Mouse (Mus musculus): ENCODE data around the gene Bcas3. TPM values are rescaled to one million over a fixed set of nuclear protein-coding genes. Genes with fewer than 3 reads are reported as not detected.

Bcas3 gene
- polyA plus RNA-seq, 2 experiments = 22.2 to 28.2 TPM

DNA sequence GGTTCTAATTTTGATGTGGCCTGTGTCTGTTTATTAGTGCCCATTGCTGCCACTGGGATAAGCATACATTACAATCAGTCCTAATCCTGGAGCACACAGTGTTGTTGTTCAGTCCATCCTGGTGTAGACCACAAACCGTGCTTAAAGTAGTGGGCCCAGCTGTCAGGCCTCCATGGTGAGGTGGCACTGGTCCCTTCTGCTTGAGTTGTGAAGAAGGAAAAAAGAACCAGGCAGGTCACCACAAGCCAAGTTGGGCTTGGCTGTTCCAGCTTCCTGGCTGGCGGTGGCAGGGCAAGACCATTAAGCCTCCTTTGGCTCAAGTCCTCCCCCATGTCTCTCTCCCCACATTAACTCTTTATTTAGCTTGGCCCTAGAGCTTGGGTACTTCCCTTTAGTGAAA, 376.8 kb downstream of the Bcas3 start:
- peaks cover 8% of the 10 kb centered on the region; the same call in 1 of the 2 replicates for H3K27me3 ChIP-seq (ENCODE audit: control insufficient read depth, insufficient read depth, low read length)
- no peaks in the 10 kb centered on the region for H3K9me3 ChIP-seq (ENCODE audit: control insufficient read depth, low read length)
- no peak overlapping the region for H3K4me2 ChIP-seq (replicated peaks; ENCODE audit: low read depth, low read length, severe bottlenecking)
- no peak for TF ChIP-seq POLR2A (IDR thresholded peaks at IDR 0.05; ENCODE audit: borderline replicate concordance, extremely low read depth, insufficient read depth, insufficient read length)
- H3K4me1 ChIP-seq (ENCODE audit: control insufficient read depth, insufficient read depth, low read length) = no peaks in the 10 kb centered on the region
- no peak overlapping the region for H3K9ac ChIP-seq (ENCODE audit: low read depth, low read length, severe bottlenecking)
- no peaks in the 10 kb centered on the region for H3K36me3 ChIP-seq (ENCODE audit: control insufficient read depth, insufficient read depth, low read length)
- DNase-seq (ENCODE audit: low spot score) (no peak), ATAC-seq (ENCODE audit: low FRiP score, low read depth) (no peak)
- H3K4me3 ChIP-seq (replicated peaks; ENCODE audit: low read length) = no peak overlapping the region
- 66% methylated on average over 2 of the region's 2 CpGs for WGBS
- no peak overlapping the region for H3K27ac ChIP-seq (replicated peaks; ENCODE audit: low read depth, low read length)

DNA sequence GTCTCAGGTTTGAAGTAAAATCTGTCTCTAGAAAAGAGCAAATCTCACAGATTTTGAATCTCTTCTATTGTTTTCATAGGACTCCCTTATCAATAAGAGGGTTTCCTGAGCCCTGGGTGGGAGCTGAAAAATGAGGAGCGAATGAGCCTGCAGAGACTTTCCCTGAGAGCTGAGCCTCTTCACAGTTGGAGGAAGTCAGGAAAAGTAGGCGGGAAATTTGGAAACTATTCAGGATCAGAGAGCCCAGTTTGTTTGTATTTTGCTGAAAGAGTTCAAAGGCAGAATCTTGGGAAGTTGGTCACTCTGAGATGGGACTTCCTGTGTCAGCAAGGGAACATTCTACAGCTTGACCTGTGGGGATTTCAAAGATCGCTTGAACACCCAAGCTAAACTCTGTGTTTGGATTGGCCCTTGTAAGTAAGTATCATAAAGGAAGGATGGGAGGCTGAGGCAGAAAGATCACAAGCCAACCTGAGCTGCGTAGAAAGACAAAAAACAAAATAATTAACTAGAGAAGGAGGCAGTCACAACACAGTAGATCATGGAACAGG, 379.6 kb downstream of the Bcas3 start:
- Histone ChIP-seq H3K9ac (ENCODE audit: low read depth, low read length, severe bottlenecking) (no peak overlapping the region), H3K4me2 (replicated peaks; ENCODE audit: low read depth, low read length, severe bottlenecking) (no peak overlapping the region), H3K27ac (replicated peaks; ENCODE audit: low read depth, low read length) (no peak overlapping the region), H3K9me3 (ENCODE audit: control insufficient read depth, low read length) (no peaks in the 10 kb centered on the region), H3K4me3 (replicated peaks; ENCODE audit: low read length) (no peak overlapping the region), H3K27me3 (ENCODE audit: control insufficient read depth, insufficient read depth, low read length) (peaks cover 19% of the 10 kb centered on the region), H3K36me3 (ENCODE audit: control insufficient read depth, insufficient read depth, low read length) (no peaks in the 10 kb centered on the region), H3K4me1 (ENCODE audit: control insufficient read depth, insufficient read depth, low read length) (peaks cover 8% of the 10 kb centered on the region)
- TF ChIP-seq POLR2A (IDR thresholded peaks at IDR 0.05; ENCODE audit: borderline replicate concordance, extremely low read depth, insufficient read depth, insufficient read length) = no peak
- WGBS = 67% methylated on average over 4 of the region's 4 CpGs
- no peak for DNase-seq (ENCODE audit: low spot score)
- no peak for ATAC-seq (ENCODE audit: low FRiP score, low read depth)

DNA sequence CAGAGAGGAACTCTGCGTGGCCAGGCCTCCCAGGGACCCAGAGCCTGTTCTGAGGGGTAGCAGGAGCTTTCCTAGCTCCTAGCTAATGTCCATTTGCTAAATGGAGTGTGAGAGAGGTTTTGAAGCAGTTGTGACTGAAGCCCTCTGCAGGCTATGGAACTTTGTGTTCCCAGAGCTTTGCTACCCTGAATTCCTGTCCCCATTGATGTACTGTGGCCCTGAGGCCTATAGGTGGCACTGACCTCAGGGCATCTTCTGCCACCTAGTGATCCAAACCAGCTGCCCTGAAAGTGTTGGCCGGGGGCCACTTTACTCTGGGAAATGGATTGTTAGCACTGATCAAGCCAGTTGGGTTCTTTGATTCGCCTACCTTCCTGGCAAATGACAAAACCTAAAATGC, 380.6 kb downstream of the Bcas3 start:
- H3K27ac ChIP-seq (replicated peaks; ENCODE audit: low read depth, low read length) = no peak overlapping the region

GRCm38 (mm10) chr11:85734317-85735211, 381.6 kb downstream of the Bcas3 start:
- peaks cover 19% of the 10 kb centered on the region for H3K27me3 ChIP-seq (ENCODE audit: control insufficient read depth, insufficient read depth, low read length)
- no peak overlapping the region for H3K27ac ChIP-seq (replicated peaks; ENCODE audit: low read depth, low read length)
- TF ChIP-seq POLR2A (IDR thresholded peaks at IDR 0.05; ENCODE audit: borderline replicate concordance, extremely low read depth, insufficient read depth, insufficient read length) = no peak
- H3K9ac ChIP-seq (ENCODE audit: low read depth, low read length, severe bottlenecking) = no peak overlapping the region
- H3K4me2 ChIP-seq (replicated peaks; ENCODE audit: low read depth, low read length, severe bottlenecking) = no peak overlapping the region
- no peaks in the 10 kb centered on the region for H3K9me3 ChIP-seq (ENCODE audit: control insufficient read depth, low read length)
- no peak overlapping the region for H3K4me3 ChIP-seq (replicated peaks; ENCODE audit: low read length)
- no peaks in the 10 kb centered on the region for H3K36me3 ChIP-seq (ENCODE audit: control insufficient read depth, insufficient read depth, low read length)
- ATAC-seq (ENCODE audit: low FRiP score, low read depth) (no peak), DNase-seq (ENCODE audit: low spot score) (no peak)
- H3K4me1 ChIP-seq (ENCODE audit: control insufficient read depth, insufficient read depth, low read length) = peaks cover 18% of the 10 kb centered on the region
- WGBS = 50% methylated on average over 7 of the region's 7 CpGs

More for the DNA sequence above, 380.6 kb downstream of the Bcas3 start:
- no peak for TF ChIP-seq POLR2A (IDR thresholded peaks at IDR 0.05; ENCODE audit: borderline replicate concordance, extremely low read depth, insufficient read depth, insufficient read length)
- no peak overlapping the region for H3K4me3 ChIP-seq (replicated peaks; ENCODE audit: low read length)
- DNase-seq (ENCODE audit: low spot score) = no peak
- H3K9me3 ChIP-seq (ENCODE audit: control insufficient read depth, low read length) = no peaks in the 10 kb centered on the region
- peaks cover 19% of the 10 kb centered on the region for H3K27me3 ChIP-seq (ENCODE audit: control insufficient read depth, insufficient read depth, low read length)
- peaks cover 9% of the 10 kb centered on the region for H3K4me1 ChIP-seq (ENCODE audit: control insufficient read depth, insufficient read depth, low read length)
- H3K9ac ChIP-seq (ENCODE audit: low read depth, low read length, severe bottlenecking) = no peak overlapping the region
- no peaks in the 10 kb centered on the region for H3K36me3 ChIP-seq (ENCODE audit: control insufficient read depth, insufficient read depth, low read length)
- H3K4me2 ChIP-seq (replicated peaks; ENCODE audit: low read depth, low read length, severe bottlenecking) = no peak overlapping the region
- WGBS = 48% methylated on average over 3 of the region's 3 CpGs
- no peak for ATAC-seq (ENCODE audit: low FRiP score, low read depth)

DNA sequence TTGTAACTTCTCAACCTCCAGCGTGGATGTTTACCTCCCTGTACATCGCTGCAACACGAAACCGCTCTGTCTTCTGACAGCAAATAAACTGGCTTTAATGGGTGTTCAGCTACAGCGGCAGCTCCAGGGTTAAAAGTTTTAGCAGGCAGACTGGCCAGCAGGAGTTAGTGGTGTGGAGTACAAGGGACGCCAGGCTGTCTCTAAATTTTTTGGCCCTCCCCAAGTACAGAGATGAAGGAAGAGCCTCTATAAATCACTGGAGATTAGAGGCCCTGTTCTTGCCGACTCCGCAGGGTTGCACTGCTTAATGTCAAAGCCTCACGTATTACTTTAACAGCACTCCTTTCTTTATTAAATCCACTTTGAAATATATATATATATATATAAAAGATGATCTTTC, 384.3 kb downstream of the Bcas3 start:
- Histone ChIP-seq H3K9ac (ENCODE audit: low read depth, low read length, severe bottlenecking) (no peak overlapping the region), H3K9me3 (ENCODE audit: control insufficient read depth, low read length) (peaks cover 3% of the 10 kb centered on the region; the same call in 1 of the 2 replicates), H3K4me2 (replicated peaks; ENCODE audit: low read depth, low read length, severe bottlenecking) (no peak overlapping the region), H3K27me3 (ENCODE audit: control insufficient read depth, insufficient read depth, low read length) (peaks cover 11% of the 10 kb centered on the region; the same call in 1 of the 2 replicates), H3K4me3 (replicated peaks; ENCODE audit: low read length) (no peak overlapping the region), H3K27ac (replicated peaks; ENCODE audit: low read depth, low read length) (no peak overlapping the region), H3K36me3 (ENCODE audit: control insufficient read depth, insufficient read depth, low read length) (no peaks in the 10 kb centered on the region), H3K4me1 (ENCODE audit: control insufficient read depth, insufficient read depth, low read length) (peaks cover 30% of the 10 kb centered on the region)
- DNase-seq (ENCODE audit: low spot score) = no peak
- no peak for ATAC-seq (ENCODE audit: low FRiP score, low read depth)
- 13% methylated on average over 9 of the region's 9 CpGs for WGBS
- TF ChIP-seq POLR2A (IDR thresholded peaks at IDR 0.05; ENCODE audit: borderline replicate concordance, extremely low read depth, insufficient read depth, insufficient read length) = no peak
